ENCODE assay signal across 11 mouse cellular contexts in genomic region chr13:4059363-4059762, GRCm38 (mm10). TPM values are rescaled to one million over a fixed set of nuclear protein-coding genes. Genes with fewer than 3 reads are reported as not detected.
DNase-seq lines count a peak whose midpoint lies in the region; ATAC-seq and TF ChIP-seq lines count a peak whose summit lies in the region.
"Had no signal": no experiment of that assay in that cellular context is flagged by ENCODE, and none has a peak within 500 bp of the region (broad histone marks: within the 10 kb centered on the region; RNA-seq: fewer than 3 reads in every experiment).

No protein-coding gene starts in this region.

- no peaks in the 10 kb centered on the region for H3K9me3 ChIP-seq in kidney, embryonic 15.5 days (replicated peaks)
- no peaks in the 10 kb centered on the region for H3K9me3 ChIP-seq in heart, embryonic 13.5 days
- H3K9me3 ChIP-seq in lung, postnatal 0 days (ENCODE audit: low read length) = no peaks in the 10 kb centered on the region
- H3K9me3 ChIP-seq: liver, embryonic 15.5 days had no signal

- no peak overlapping the region for H3K27ac ChIP-seq in kidney, embryonic 15.5 days
- H3K27ac ChIP-seq in heart, embryonic 13.5 days (replicated peaks) = peak overlapping the region; percentile 72
- peak overlapping the region; percentile 52; the same call in 1 of the 2 replicates for H3K27ac ChIP-seq in lung, postnatal 0 days (ENCODE audit: low read length)
- H3K27ac ChIP-seq: liver, embryonic 15.5 days had no signal

- no peaks in the 10 kb centered on the region for H3K36me3 ChIP-seq in kidney, embryonic 15.5 days
- no peaks in the 10 kb centered on the region for H3K36me3 ChIP-seq in heart, embryonic 13.5 days
- H3K36me3 ChIP-seq in lung, postnatal 0 days (ENCODE audit: insufficient read depth, low read length) = no peaks in the 10 kb centered on the region
- H3K36me3 ChIP-seq: liver, embryonic 15.5 days had no signal

- no peak for DNase-seq in kidney, postnatal 10 days
- DNase-seq in adipocyte (ENCODE audit: low spot score) = peak; percentile 64
- DNase-seq in lung, postnatal 0 days (ENCODE audit: low spot score) = peak; percentile 79
- no peak for DNase-seq in c-Kit-positive CD71-positive TER-119-positive erythroid progenitor cells, embryonic 14.5 days (ENCODE audit: low spot score)
- DNase-seq in layer of hippocampus, adult 9-11 months = no peak
- no peak for DNase-seq in thymus, adult 18-20 months
- DNase-seq: adrenal gland, postnatal 14 days; right cerebral cortex, postnatal 14 days had no signal

- H3K9ac ChIP-seq in kidney, embryonic 15.5 days = no peak overlapping the region
- no peak overlapping the region for H3K9ac ChIP-seq in heart, embryonic 13.5 days
- H3K9ac ChIP-seq in lung, postnatal 0 days (replicated peaks; ENCODE audit: low read depth) = no peak overlapping the region
- H3K9ac ChIP-seq: liver, embryonic 15.5 days had no signal

- peak; percentile 56; the same call in 1 of the 2 replicates for ATAC-seq in kidney, embryonic 15.5 days (replicated peaks; ENCODE audit: low FRiP score)
- ATAC-seq in heart, embryonic 13.5 days (ENCODE audit: extremely low read depth, insufficient number of reproducible peaks, low FRiP score, low TSS enrichment) = no peak
- ATAC-seq in lung, postnatal 0 days = peak; percentile 42

- H3K4me1 ChIP-seq in kidney, embryonic 15.5 days = no peaks in the 10 kb centered on the region
- 0 out of 2 replicates have a peak, but pooled peaks cover 3% of the 10 kb centered on the region for H3K4me1 ChIP-seq in heart, embryonic 13.5 days
- H3K4me1 ChIP-seq in lung, postnatal 0 days (ENCODE audit: insufficient read depth, low read depth, low read length) = no peaks in the 10 kb centered on the region
- H3K4me1 ChIP-seq: liver, embryonic 15.5 days had no signal

- WGBS in kidney, embryonic 15.5 days = 38% methylated on average over 5 of the region's 5 CpGs
- 35% methylated on average over 5 of the region's 5 CpGs for WGBS in heart, embryonic 13.5 days
- 24% methylated on average over 5 of the region's 5 CpGs for WGBS in lung, postnatal 0 days

- no peaks in the 10 kb centered on the region for H3K27me3 ChIP-seq in kidney, embryonic 15.5 days
- H3K27me3 ChIP-seq in heart, embryonic 13.5 days (replicated peaks) = no peaks in the 10 kb centered on the region
- H3K27me3 ChIP-seq in lung, postnatal 0 days (replicated peaks; ENCODE audit: insufficient read depth, low read length) = no peaks in the 10 kb centered on the region
- H3K27me3 ChIP-seq: liver, embryonic 15.5 days had no signal

- H3K4me2 ChIP-seq in kidney, embryonic 15.5 days = peak overlapping the region; percentile 23; the same call in 1 of the 2 replicates
- H3K4me2 ChIP-seq in heart, embryonic 13.5 days = peak overlapping the region; percentile 51
- H3K4me2 ChIP-seq in lung, postnatal 0 days (replicated peaks; ENCODE audit: low read depth, low read length) = peak overlapping the region; percentile 39
- H3K4me2 ChIP-seq: liver, embryonic 15.5 days had no signal

- TF ChIP-seq EP300 in lung, postnatal 0 days (IDR thresholded peaks at IDR 0.05) = 0 out of 2 replicates have a peak, but pooled peaks have one; percentile 35

- no peak overlapping the region for H3K4me3 ChIP-seq in kidney, embryonic 15.5 days (replicated peaks)
- peak overlapping the region; percentile 30 for H3K4me3 ChIP-seq in heart, embryonic 13.5 days
- peak overlapping the region; percentile 25 for H3K4me3 ChIP-seq in lung, postnatal 0 days (ENCODE audit: low read depth, low read length)
- H3K4me3 ChIP-seq: liver, embryonic 15.5 days had no signal

- TF ChIP-seq CTCF in lung, postnatal 0 days (IDR thresholded peaks at IDR 0.05) = no peak

RNA-seq across cellular contexts. Expression of gene Akr1c14, which starts 10.6 kb away (rescaled TPM):
- 1.4 and 2.8 TPM in 2 replicates for polyA plus RNA-seq in kidney, embryonic 15.5 days (2015; fragmentation: Nextera tagmentation; extraction: Ambion mirVana)
- polyA plus RNA-seq in heart, embryonic 13.5 days (2015; fragmentation: Nextera tagmentation; extraction: Ambion mirVana) = 1.8 TPM in 2 replicates
- polyA plus RNA-seq in lung, postnatal 0 days (2015; fragmentation: Nextera tagmentation; extraction: Ambion mirVana) = 62.8 and 63.7 TPM in 2 replicates

Comparison
In these comparisons a context has a peak if more than half of its experiments do, and no peak if none do; other contexts are left out.
1. DNase-seq: peak in adipocyte (single experiment) and lung, postnatal 0 days (single experiment); none in kidney, postnatal 10 days (single experiment), c-Kit-positive CD71-positive TER-119-positive erythroid progenitor cells, embryonic 14.5 days (single experiment), layer of hippocampus, adult 9-11 months (single experiment) and thymus, adult 18-20 months (0 of 2).
2. RNA of gene Akr1c14, which starts 10.6 kb away (polyA plus RNA-seq): 62.8 to 63.7 TPM in lung, postnatal 0 days; 1.4 to 2.8 TPM in kidney, embryonic 15.5 days and 1.8 TPM in heart, embryonic 13.5 days; every median in the first group is over 10 times any median in the second.
3. Peak in every context shown above with its lines, with median percentiles within 50 percentile points of each other: H3K4me2 ChIP-seq.